Comparison of ENCODE assay signal across 14 mouse cellular contexts in the genomic region with DNA sequence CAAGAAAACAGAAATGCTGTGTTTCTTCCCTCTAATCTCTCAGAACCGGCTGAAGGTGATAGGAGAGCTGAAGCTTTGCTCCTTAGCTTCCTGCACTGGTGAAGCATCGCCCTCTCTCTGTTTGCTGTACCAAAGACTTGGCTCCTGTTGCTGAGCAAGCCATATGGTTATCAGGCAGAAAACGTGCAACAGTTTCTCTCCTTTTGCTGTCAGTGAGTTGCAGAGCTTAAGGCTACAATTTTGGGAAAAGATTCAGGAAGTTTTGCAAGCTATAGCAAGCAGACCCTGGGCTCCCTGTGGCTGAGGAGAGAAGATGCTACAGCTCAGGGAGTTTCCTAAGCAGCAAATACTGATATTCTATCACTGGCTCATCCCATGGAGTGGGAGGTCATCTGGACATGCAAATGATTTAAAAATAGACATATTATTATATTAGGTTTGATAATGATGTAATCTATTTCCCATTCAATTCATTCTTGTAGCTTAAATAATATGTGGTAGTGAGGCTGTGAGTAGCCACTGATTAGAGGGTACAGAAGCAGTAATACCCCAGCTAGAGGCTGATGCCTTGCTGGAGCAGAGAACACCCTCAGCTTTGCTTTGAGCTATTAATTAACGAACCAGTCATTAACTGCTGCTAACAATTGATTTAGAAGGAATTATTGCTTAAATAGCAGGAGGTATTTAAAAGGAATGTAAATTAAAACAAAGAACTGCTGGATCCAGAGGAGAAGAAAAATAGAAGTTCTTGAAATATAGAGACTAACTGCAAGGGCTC.
DNase-seq lines count a peak whose midpoint lies in the region; ATAC-seq and TF ChIP-seq lines count a peak whose summit lies in the region.
"Had no signal": no experiment of that assay in that cellular context is flagged by ENCODE, and none has a peak within 500 bp of the region (broad histone marks: within the 10 kb centered on the region; RNA-seq: fewer than 3 reads in every experiment).

No protein-coding gene starts in this region.

- H3K9ac ChIP-seq in hindbrain, postnatal 0 days (replicated peaks; ENCODE audit: low read length) = no peak overlapping the region
- H3K9ac ChIP-seq in hindbrain, embryonic 16.5 days (ENCODE audit: low read depth, low read length) = no peak overlapping the region
- H3K9ac ChIP-seq in forebrain, embryonic 16.5 days (replicated peaks; ENCODE audit: low read depth, low read length) = no peak overlapping the region
- no peak overlapping the region for H3K9ac ChIP-seq in liver, embryonic 12.5 days
- H3K9ac ChIP-seq: heart, embryonic 15.5 days; intestine, embryonic 15.5 days; limb, embryonic 13.5 days; stomach, embryonic 15.5 days had no signal

- H3K4me1 ChIP-seq in hindbrain, postnatal 0 days (ENCODE audit: insufficient read depth, low read length) = no peaks in the 10 kb centered on the region
- no peaks in the 10 kb centered on the region for H3K4me1 ChIP-seq in hindbrain, embryonic 16.5 days (ENCODE audit: control insufficient read depth, insufficient read depth, low read depth, low read length)
- H3K4me1 ChIP-seq in forebrain, embryonic 16.5 days (replicated peaks; ENCODE audit: control insufficient read depth, insufficient read depth, low read length) = no peaks in the 10 kb centered on the region
- H3K4me1 ChIP-seq in liver, embryonic 12.5 days = no peaks in the 10 kb centered on the region
- H3K4me1 ChIP-seq: heart, embryonic 15.5 days; intestine, embryonic 15.5 days; limb, embryonic 13.5 days; stomach, embryonic 15.5 days had no signal

- H3K4me3 ChIP-seq in hindbrain, postnatal 0 days (ENCODE audit: low read length) = no peak overlapping the region
- no peak overlapping the region for H3K4me3 ChIP-seq in hindbrain, embryonic 16.5 days (ENCODE audit: low read length)
- H3K4me3 ChIP-seq in forebrain, embryonic 16.5 days (replicated peaks; ENCODE audit: low read length) = no peak overlapping the region
- H3K4me3 ChIP-seq in liver, embryonic 12.5 days = no peak overlapping the region
- H3K4me3 ChIP-seq: heart, embryonic 15.5 days; intestine, embryonic 15.5 days; limb, embryonic 13.5 days; stomach, embryonic 15.5 days had no signal

- no peaks in the 10 kb centered on the region for H3K9me3 ChIP-seq in hindbrain, postnatal 0 days (ENCODE audit: low read length)
- H3K9me3 ChIP-seq in hindbrain, embryonic 16.5 days (ENCODE audit: control insufficient read depth, low read length) = no peaks in the 10 kb centered on the region
- no peaks in the 10 kb centered on the region for H3K9me3 ChIP-seq in forebrain, embryonic 16.5 days (ENCODE audit: control insufficient read depth, low read length)
- no peaks in the 10 kb centered on the region for H3K9me3 ChIP-seq in liver, embryonic 12.5 days (replicated peaks)
- H3K9me3 ChIP-seq: heart, embryonic 15.5 days; intestine, embryonic 15.5 days; limb, embryonic 13.5 days; stomach, embryonic 15.5 days had no signal

- H3K27me3 ChIP-seq in hindbrain, postnatal 0 days (ENCODE audit: insufficient read depth, low read length) = no peaks in the 10 kb centered on the region
- no peaks in the 10 kb centered on the region for H3K27me3 ChIP-seq in hindbrain, embryonic 16.5 days (replicated peaks; ENCODE audit: control insufficient read depth, insufficient read depth, low read length)
- H3K27me3 ChIP-seq in forebrain, embryonic 16.5 days (replicated peaks; ENCODE audit: control insufficient read depth, insufficient read depth, low read length) = no peaks in the 10 kb centered on the region
- H3K27me3 ChIP-seq in liver, embryonic 12.5 days (replicated peaks) = no peaks in the 10 kb centered on the region
- H3K27me3 ChIP-seq: heart, embryonic 15.5 days; intestine, embryonic 15.5 days; limb, embryonic 13.5 days; Patski; stomach, embryonic 15.5 days had no signal

- no peaks in the 10 kb centered on the region for H3K36me3 ChIP-seq in hindbrain, postnatal 0 days (ENCODE audit: insufficient read depth, low read length)
- H3K36me3 ChIP-seq in hindbrain, embryonic 16.5 days (ENCODE audit: control insufficient read depth, insufficient read depth, low read length) = no peaks in the 10 kb centered on the region
- H3K36me3 ChIP-seq in forebrain, embryonic 16.5 days (ENCODE audit: control insufficient read depth, insufficient read depth) = no peaks in the 10 kb centered on the region
- H3K36me3 ChIP-seq in liver, embryonic 12.5 days = no peaks in the 10 kb centered on the region
- H3K36me3 ChIP-seq: heart, embryonic 15.5 days; intestine, embryonic 15.5 days; limb, embryonic 13.5 days; stomach, embryonic 15.5 days had no signal

- no peak overlapping the region; the same call in 1 of the 2 replicates for H3K27ac ChIP-seq in hindbrain, postnatal 0 days
- no peak overlapping the region for H3K27ac ChIP-seq in hindbrain, embryonic 16.5 days (ENCODE audit: low read depth, low read length)
- no peak overlapping the region for H3K27ac ChIP-seq in forebrain, embryonic 16.5 days (ENCODE audit: low read length)
- no peak overlapping the region for H3K27ac ChIP-seq in liver, embryonic 12.5 days
- H3K27ac ChIP-seq: heart, embryonic 15.5 days; intestine, embryonic 15.5 days; limb, embryonic 13.5 days; stomach, embryonic 15.5 days had no signal

- peak; percentile 65 for DNase-seq in hindbrain, postnatal 0 days (ENCODE audit: low spot score)
- peak; percentile 80 for DNase-seq in cerebellum, adult 11-12 months
- DNase-seq in left cerebral cortex, postnatal 25 days (ENCODE audit: low spot score in 2 of 2) = peak; percentile 48 to 85
- DNase-seq in kidney, adult 11 months = no peak
- DNase-seq in kidney, postnatal 10 days = no peak
- DNase-seq: gastrocnemius, postnatal 10 days had no signal

- ATAC-seq in hindbrain, postnatal 0 days = no peak
- ATAC-seq in hindbrain, embryonic 16.5 days = no peak; the same call in 1 of the 2 replicates
- ATAC-seq in forebrain, embryonic 16.5 days = peak; percentile 75
- no peak for ATAC-seq in liver, embryonic 12.5 days
- ATAC-seq: intestine, embryonic 15.5 days; Patski had no signal

- intact Hi-C loops in left cerebral cortex, postnatal 25 days (cut with DNase I) = loop anchor here (5.0 kb wide), 1 partner anchor 104 kb away; no protein-coding TSS in a partner anchor

- no peak overlapping the region for H3K4me2 ChIP-seq in hindbrain, postnatal 0 days (ENCODE audit: low read depth, low read length)
- no peak overlapping the region for H3K4me2 ChIP-seq in hindbrain, embryonic 16.5 days (ENCODE audit: low read length)
- no peak overlapping the region for H3K4me2 ChIP-seq in forebrain, embryonic 16.5 days (ENCODE audit: low read length)
- no peak overlapping the region for H3K4me2 ChIP-seq in liver, embryonic 12.5 days
- H3K4me2 ChIP-seq: heart, embryonic 15.5 days; intestine, embryonic 15.5 days; limb, embryonic 13.5 days; stomach, embryonic 15.5 days had no signal

- TF ChIP-seq CTCF in hindbrain, postnatal 0 days (IDR thresholded peaks at IDR 0.05; ENCODE audit: low read depth) = peak; percentile 18

- 45% methylated on average over 4 of the region's 4 CpGs for WGBS in hindbrain, postnatal 0 days
- 58% methylated on average over 4 of the region's 4 CpGs for WGBS in hindbrain, embryonic 16.5 days
- WGBS in forebrain, embryonic 16.5 days = 34% methylated on average over 4 of the region's 4 CpGs
- WGBS in liver, embryonic 12.5 days (ENCODE audit: insufficient replicate concordance) = 45% methylated on average over 4 of the region's 4 CpGs

Comparison
In these comparisons a context has a peak if more than half of its experiments do, and no peak if none do; other contexts are left out.
1. DNase-seq: peak in hindbrain, postnatal 0 days (single experiment), cerebellum, adult 11-12 months (single experiment) and left cerebral cortex, postnatal 25 days (2 of 2); none in kidney, adult 11 months (single experiment) and kidney, postnatal 10 days (single experiment).